Mouse (Mus musculus) telencephalon, adult 2 months (tissue): ENCODE results near the gene Bloc1s1.

Source experiments
- DNase-seq: peaks from one replicate; pipeline ENCODE4 v3.0.0-alpha.2; 2011; ENCODE audit warnings: low read depth, low spot score

Bloc1s1 gene

DNA sequence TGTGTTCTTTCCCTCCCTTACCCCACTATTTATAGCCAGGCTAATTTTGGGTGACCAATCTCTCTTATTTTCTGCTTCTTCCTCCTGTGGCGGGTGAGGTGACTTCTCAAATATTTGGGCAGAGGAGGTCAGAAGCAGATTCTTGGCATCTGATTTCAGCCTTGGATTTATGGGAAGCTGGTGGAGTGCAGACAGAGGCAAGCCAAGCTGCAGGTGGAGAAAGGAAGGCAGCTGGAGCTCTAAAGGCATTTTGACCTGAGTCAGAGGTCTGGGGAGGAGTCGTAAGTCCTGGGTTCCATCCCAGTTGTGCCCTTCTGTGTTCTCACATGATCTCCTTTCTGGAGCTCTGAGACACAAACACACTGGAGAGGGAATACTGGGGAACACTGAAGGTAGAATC, 7.6 kb upstream of the Bloc1s1 start:
- DNase-seq: no peak

DNA sequence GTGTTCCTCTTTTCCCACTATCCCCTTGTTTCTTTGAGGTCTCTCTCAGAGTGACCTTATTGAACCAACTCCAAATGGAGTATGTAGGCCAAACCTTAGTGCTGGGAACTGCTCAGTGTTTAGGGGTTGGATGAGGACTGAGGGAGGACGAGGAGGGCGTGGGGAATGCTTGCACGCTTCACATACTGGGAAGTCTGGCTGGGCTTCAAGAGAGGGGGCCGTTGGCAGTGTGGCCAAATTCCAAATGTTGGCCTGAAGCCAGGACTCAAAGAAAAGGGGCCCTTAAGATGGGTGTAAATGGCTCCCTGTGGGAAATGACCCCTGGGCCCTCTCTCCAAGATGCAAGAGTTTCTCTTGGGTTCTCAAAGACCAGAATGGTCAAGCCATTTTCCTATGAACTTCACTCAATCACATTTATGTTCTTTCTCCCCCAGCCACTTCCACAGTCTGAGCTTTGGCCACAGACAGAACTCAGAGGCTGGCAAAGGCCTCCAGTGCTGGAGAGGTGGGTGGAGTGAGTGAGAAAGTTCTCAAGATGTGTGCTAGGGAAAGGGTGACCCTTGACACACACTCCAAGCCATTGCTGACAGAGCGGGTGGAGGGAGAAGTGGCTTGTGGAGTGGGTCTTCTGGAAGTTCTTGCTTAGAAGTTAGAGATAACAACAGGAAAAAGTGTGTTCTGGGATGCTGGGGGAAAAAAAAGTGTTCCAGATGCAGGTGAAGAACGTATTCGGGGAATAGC, 6.0 kb upstream of the Bloc1s1 start:
- no peak for DNase-seq

DNA sequence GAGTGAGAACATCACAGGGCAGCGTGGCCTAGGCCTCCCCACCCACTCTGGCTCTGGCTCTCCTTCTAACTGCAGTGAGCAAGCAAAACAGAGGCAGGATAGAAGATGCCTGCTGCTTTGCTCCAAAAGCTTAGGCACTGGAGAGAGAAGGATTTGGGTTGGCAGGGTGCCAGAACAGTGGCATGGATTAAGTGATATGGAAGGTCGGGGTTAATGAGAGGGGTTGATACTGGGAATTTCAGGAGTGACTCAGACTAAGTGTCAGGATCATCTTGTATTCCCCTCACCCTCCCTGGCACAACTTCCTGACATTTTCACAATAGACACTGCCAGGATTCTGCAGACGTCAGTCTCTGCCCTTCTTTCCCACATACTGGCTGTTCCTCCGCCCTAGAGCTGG, 4.5 kb upstream of the Bloc1s1 start:
- no peak for DNase-seq

DNA sequence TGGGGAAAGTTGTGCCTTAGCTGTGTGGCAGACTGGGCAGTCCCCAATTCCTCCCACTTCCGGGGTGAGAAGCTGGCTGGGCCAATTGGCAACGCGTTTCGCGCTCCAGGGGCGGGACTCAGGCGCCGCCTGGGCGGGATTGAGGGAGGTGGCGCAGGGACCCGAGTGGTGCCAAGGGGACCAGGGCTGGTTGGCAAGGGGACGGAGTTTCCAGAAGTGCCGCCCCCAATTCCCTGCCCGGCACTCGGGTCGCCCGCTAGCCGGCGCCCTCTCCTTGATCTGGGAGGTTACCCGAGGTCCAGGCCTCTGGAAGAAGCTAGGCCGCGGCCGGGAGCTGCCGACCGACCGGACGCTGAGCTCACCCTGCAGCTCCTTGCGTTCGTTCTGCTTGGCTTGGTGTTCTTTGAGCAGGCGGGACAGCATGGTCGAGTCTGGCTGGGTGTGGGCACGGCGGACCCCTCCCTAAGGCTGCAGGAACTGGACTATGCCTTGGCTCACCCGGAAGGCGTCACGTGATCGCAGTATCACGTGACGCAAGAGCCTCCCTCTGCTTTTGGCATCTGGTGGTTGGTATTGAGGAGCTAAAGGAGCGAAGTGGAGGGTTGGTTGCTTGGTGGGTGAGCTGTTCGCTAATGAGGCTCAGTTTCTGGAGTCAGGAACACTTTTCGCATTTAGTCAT, 683 bp downstream of the Bloc1s1 start:
- peak; percentile 90 for DNase-seq

DNA sequence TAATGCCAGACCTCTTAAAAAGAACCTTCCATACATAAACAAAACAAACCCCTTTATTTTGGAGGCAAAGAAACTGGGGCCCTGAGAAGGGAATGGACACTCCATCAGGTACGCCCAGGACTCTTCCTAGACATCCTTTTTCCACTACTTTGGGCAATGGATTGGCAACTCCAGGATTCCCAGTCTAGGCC, 1.1 kb downstream of the Bloc1s1 start, which contains the start of gene Rdh5:
Gene Rdh5 (minus strand): TSS at position 67 of the 191 bp plus-strand sequence.
- DNase-seq: no peak

DNA sequence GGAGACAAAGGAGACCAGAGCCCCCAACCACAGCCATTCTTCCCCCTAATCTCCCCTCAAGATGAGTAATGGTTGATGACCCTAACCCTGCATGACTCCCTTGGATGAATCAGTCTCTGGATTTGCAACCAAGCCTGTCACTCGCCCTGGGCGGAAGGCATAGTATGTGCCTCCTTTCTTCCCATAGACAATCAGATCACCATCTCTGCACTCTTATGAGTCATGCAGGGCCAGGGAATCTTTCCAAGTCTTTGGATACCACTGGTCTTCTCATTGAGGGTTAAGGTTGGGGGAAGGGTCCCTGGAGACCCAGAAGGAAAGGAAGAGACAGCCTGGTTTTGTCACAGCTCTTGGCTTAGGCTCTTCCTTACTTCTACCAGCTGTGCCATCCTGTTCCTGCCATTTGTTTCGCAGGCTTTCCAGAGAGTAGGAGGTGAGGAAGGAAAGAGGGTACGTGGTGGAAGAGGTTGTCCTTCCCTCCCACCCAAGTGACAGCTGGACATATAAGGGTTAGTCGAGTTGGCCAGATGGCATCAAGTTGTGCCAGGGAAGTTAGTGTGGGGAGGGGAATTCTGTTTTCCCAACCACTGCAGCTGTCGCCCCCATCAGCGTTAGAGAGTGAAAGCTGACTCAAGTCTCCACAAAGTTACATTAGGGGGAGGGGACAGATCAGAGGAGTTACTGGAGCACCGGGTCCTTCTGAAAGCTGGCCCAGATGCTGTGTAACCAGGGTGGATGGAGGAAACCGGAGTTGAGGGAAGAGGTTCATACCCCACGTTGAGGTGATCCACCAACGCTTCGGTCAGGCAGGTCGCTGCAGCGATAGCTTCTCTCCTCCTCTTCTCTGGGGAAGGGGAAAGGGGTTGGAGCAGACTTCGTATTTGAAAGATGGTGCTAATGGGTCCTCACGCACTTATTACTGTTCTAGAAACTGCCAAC, 1.7 kb downstream of the Bloc1s1 start:
- no peak for DNase-seq

DNA sequence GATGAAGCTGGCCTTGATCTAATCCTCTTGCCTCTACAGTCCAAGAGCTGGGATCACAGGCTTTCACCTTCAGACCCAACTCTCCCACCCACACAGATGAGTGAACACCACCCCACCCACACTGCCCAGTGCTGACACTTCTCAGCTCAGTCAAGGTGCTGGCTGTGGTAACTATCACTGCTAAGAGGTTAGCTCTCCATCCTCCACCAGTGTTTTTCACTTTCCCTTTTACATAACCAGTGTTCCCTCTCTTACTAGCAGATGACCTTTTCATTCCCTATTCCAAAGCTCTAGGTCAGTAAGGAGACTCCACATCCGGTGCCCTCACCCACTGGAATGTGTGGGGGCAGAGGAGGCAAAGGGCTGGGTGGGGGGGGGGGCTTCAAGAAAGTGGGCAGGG, 2.6 kb downstream of the Bloc1s1 start:
- DNase-seq: no peak

DNA sequence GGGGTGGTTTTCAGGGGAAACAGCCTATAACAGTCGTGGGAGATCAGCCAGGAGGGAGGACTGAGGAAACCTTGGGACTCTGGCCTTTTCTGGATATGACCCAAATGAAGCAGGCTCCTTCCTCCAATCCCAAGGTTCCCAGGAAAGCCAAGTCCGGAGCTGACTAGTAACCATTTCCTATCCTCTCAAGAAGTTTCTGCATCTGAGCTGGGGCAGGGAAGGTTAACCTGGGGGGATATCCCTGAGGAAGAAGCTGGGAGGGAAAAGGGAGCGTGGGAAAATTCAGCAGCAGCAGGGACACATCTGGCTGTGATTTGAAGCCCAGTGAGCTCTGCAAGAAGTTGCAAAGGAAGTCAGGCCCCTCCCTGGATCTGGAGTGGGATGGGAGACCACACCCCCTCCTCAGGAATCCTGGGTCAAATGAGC, 3.1 kb downstream of the Bloc1s1 start:
- DNase-seq: no peak

DNA sequence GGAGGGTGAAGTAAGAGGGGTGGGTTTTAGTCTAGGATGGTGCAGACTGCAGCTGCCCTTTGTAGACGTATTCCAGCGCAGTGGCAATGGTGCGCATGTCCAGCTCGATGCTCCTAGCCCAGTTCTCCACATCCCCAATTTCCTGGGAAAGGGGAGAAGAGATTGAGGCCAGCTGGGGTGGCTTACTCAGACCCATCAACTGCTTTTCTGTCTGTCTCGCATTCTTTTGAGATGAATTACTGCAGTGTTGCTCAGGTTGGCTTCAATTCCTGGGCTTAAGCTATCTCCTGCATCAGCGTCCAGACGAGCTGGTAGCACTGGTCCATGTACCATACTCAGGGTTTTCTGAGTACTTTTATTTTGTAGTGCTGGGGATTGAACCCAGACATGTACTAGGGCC, 3.9 kb downstream of the Bloc1s1 start:
- DNase-seq: no peak

DNA sequence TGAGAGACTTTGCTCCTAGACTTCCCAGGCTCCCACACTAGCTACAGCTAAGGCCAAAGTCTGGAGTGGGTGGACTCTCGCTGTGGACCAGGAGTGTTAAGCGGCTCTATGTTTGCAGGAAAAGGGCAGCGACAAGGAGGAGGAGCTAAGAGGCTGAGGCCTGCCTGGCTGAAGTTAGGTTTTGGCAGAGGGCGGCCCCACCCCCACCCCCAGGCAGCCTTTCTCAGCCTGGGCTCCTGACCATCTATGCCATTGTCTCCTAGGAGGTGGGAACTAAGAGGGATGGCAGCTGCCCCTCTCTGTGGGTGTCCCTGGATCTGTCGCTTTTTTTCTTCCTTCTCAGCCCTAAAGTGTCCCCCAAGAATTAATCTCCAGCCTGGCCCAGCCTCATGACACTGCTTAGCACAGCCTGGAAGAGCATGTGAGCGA, 4.6 kb downstream of the Bloc1s1 start:
- no peak for DNase-seq

DNA sequence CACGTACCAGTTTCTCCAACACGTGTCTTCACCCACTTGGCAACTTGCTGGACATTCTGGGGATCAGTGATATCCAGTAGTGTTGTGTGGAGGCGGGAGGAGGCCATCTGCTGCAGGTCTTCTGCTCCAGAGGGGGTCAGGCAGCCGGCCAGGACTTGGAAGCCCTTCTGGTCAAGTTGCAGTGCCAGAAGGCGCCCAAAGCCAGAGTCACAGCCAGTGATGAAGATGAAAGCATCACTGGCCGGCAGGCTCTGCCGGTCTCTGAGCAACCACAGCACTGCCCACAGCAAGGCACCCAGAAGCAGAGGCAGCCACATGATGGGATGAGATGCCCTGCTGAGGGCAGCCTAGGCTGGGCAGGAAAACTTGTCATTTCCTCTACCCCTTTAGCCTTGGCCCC, 5.6 kb downstream of the Bloc1s1 start:
- DNase-seq: no peak

DNA sequence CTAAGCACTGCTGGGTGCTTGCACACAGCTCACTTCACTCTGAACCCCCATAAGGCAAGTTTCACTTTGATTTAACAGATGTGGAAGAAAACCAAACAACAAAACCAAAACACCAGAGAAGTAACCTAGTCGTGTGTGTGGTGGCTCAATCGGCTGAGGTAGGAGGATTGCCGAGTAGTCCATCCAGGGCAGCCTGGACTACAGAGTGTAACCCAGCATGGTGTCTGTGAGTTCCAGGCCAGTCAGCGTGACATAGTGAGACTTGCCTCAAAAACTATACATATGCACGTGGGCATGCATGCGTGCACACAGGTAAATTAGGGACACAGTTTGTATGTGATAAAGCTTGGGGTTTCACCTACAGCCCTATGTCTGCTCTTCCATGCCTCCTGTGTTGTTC, 6.4 kb downstream of the Bloc1s1 start:
- no peak for DNase-seq

DNA sequence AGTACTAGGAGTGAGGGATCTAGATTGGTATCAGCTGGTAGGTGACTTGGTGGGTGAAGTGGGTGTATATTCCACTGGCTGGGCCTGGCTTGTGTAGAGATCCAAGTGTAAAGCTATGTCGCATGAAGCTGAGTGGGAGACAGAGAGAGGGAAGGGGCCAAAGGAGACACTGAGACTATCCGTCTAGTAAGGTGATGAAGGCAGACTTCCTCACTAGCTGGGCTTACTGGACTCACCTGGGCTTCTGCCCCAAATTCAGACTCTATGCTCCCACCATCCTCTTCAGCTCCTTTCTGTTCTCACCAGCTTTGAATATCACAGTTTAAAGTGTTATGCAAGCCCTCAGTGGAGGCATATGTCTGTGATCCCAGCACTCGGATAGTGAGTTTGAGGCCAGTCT, 7.2 kb downstream of the Bloc1s1 start:
- no peak for DNase-seq

DNA sequence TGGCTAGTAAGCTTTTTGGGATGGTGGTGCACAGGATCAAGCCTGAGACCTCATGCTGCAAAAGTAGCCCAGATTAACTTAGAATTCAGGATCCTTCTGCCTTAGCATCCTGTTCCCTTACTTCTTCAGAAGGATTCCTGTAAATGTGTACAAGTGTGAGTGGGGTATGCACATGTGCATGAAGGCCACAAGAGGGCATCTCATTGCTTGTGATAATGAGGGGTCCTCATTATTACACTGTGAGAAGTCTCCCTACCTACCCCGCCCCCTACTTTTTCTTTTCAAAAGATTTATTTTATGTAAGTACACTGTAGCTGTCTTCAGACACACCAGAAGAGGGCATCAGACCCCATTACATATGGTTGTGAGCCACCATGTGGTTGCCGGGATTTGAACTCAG, 8.3 kb downstream of the Bloc1s1 start:
- DNase-seq: no peak

DNA sequence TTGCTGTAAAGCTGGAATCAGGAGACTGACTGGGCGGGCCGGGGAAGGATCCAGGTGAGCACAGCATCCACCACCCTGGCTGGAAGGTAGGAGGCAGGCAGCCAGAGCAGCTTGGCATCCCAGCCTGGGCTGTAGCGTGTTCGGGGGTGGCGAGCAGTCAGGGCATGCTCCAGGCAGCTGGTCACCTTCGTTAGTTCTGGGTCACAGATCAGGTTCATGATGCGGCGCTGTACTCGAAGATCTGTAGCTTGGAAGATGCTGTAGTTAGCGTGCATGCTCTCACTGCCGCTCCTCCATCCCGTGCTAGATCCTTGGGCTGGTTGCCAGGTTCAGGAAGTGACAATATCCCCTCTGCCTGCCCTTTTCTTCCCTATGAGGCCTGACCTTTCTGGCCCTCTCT, 10.1 kb downstream of the Bloc1s1 start:
- DNase-seq: no peak

DNA sequence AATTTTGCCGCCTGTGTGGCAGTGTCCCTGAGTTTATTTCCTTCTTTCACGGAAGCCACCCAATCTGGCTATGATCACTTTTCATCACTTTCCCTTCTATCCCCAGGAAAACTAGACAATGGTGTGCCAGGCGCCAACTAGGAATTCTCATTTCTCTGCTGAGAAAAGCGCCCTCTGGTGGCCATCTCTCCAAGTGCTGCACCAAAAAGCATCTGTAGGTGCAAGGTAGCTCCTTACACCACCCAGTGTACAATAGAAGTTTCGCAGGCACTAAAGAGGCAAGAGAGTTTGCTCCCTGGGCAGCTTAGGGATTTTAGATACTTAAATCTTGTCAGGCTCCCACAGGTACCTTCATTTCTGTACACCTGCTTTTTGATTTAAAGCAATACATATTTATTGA, 10.6 kb downstream of the Bloc1s1 start:
- DNase-seq: peak; percentile 81

DNA sequence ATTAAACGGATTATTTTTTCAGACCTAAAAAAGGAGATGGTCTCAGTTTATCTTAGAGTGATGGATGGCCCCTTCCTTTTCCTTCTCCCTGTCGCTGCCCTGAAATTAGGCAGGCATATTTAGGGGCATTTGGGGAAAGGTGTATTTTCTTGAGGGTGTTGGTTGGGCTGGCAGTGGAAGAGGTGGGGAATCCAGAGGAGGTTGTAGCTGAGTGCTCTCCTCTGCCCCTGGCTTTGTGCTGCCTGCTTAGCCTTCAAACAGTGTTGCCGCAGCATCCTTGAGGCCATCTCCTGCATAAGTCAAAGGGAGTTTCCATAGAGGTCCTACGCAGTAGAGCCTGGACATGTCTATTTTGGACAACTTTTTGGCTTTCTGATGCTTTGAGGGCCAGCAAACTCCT, 11.0 kb downstream of the Bloc1s1 start:
- DNase-seq: no peak

DNA sequence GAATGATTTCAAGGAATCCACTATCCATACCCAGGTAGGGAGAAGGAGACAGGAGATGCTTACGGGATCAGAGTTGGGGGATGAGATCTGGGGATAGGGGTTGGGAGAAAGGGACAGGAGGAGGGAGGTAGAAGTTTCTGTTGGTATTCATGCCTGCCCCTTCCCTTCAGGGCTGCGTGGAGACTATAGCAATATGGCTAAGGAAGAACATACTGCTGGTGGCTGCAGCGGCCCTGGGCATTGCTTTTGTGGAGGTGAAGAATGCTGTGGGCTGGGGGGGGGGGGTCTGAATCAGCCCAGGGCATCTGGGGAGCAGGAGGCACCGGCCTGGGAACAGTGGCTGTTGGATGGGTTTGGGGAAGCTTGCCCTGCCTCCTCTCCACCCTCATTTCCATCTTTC, 11.6 kb downstream of the Bloc1s1 start:
- DNase-seq: no peak

DNA sequence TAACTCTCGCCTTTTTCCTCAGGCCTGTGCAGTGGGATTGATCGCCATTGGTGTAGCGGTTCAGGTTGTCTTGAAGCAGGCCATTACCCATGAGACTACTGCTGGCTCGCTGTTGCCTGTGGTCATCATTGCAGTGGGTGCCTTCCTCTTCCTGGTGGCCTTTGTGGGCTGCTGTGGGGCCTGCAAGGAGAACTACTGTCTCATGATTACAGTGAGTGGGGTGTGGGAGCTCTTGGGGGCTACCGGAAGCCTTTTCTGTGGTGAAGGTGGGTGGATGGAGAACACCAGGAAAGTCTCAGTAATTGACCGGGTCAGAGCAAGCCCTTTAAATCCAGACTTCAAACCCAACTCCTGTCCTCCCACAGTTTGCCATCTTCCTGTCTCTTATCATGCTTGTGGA, 12.4 kb downstream of the Bloc1s1 start:
- no peak for DNase-seq

DNA sequence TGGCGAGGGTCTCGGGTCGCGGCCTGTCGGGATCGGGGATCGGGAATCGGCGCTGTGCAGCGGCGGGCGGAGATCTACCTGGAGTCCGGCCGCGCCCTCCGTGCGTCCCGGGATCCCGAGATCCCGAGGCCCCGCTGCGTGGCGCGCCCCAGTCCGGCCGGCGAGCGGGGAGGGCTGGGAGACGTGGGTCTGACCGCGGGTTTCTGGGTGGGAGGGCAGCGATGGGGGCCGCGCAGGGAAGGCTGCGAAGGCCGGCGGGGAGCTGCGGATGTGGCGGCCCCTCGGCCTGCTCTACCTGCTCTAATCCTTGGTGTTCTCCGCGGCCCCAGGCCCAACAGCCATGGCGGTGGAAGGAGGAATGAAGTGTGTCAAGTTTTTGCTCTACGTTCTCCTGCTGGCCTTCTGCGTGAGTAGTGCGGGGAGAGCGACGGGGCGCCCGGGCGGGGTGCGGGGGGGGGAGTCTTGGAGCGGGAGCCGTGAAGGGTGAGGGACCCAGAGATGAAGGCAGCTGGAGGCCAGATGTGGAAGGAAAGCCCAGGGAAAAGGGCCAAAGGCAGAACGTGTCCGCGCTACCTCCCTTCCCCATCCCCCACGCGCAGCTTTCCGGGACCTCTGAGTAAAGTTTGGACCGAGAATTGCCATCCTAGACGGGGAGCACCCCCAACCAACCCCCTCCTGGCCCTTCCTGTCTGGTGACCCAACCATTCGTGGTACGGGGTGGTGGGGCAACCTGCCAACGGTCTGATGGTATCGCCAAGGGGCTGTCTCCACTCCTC, 13.6 kb downstream of the Bloc1s1 start:
- no peak for DNase-seq

DNA sequence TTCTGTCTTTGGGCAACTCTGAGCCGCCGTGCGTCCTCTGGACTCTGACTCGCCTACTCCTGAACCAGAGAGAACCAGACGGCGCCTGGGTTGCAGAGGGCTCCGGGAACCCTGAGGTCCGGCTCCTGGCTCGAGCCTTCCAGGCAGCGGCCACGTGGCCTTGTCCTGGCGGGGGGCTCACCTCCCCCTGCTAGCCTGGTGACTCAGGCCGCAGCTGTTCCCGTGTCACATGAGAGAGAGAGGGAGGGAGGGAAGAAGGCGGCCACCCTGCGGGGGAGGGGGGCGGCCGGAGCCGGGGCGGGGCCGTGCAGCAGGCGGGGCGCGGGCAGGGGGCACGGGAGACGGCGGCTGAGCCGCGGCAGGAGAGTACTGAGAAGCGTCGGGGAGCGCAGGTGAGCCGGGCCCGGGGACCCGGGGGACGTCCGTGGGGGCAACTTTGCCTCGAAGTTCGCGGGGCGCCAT, 14.2 kb downstream of the Bloc1s1 start:
- DNase-seq: no peak
